Mouse (Mus musculus) kidney, adult 2 months (tissue): ENCODE measurements around the gene Actn2. TPM values are rescaled to one million over a fixed set of nuclear protein-coding genes. Genes with fewer than 3 reads are reported as not detected.

Source experiments
- DNase-seq: peaks from one replicate; pipeline ENCODE4 v3.0.0; 2021
- H3K27ac ChIP-seq: fragments of 200-500 bp; 2 replicates; pipeline ENCODE4 v1.5.1; 2012; ENCODE audit warnings: low read depth, low read length, control low read depth, inconsistent platforms; ENCODE audit not compliant: insufficient read depth
- H3K27me3 ChIP-seq: fragments of 200-500 bp; replicated peaks from 2 replicates; pipeline ENCODE4 v1.6.1; 2012; ENCODE audit warnings: mild to moderate bottlenecking, moderate library complexity, low read length, inconsistent platforms; ENCODE audit not compliant: control insufficient read depth, insufficient read depth
- H3K36me3 ChIP-seq: fragments of 200-500 bp; 2 replicates; pipeline ENCODE4 v1.6.1; 2012; ENCODE audit warnings: mild to moderate bottlenecking, moderate library complexity, low read length, inconsistent platforms; ENCODE audit not compliant: control insufficient read depth, insufficient read depth
- H3K4me1 ChIP-seq: fragments of 200-500 bp; 2 replicates; pipeline ENCODE4 v1.6.1; 2011; ENCODE audit warnings: low read length; ENCODE audit not compliant: control insufficient read depth, insufficient read depth
- H3K4me3 ChIP-seq: fragments of 200-500 bp; 2 replicates; pipeline ENCODE4 v1.5.1; 2011; ENCODE audit warnings: mild to moderate bottlenecking, low read depth, low read length, control low read depth; ENCODE audit not compliant: insufficient read depth
- CTCF ChIP-seq: fragments of 200-500 bp; conservative IDR thresholded peaks from 2 replicates; pipeline ENCODE4 v1.5.1; 2011; ENCODE audit warnings: low read depth, mild to moderate bottlenecking, control low read depth, low read length, moderate library complexity, mixed read lengths; ENCODE audit not compliant: insufficient read depth, insufficient read length
- POLR2A ChIP-seq: fragments of 200-500 bp; IDR thresholded peaks from one replicate; pipeline ENCODE4 v1.6.1; 2011; ENCODE audit warnings: low read depth, low read length, control low read depth
- WGBS: fragments of 180-500 bp; shearing (Covaris S2); methylation state at CpG from one replicate; pipeline ENCODE4 v1.1.7; 2018; 5-methylcytosine and 5-hydroxymethylcytosine counted together
- polyA plus RNA-seq: library from polyadenylated mRNA; depleted of rRNA; stranded (reverse); fragments of >200 nt; gene quantifications from 2 replicates; pipeline ENCODE4 v1.2.3, GENCODE M21; 2012

Actn2 gene
- polyA plus RNA-seq, 1 experiment, result 25.0 TPM

DNA sequence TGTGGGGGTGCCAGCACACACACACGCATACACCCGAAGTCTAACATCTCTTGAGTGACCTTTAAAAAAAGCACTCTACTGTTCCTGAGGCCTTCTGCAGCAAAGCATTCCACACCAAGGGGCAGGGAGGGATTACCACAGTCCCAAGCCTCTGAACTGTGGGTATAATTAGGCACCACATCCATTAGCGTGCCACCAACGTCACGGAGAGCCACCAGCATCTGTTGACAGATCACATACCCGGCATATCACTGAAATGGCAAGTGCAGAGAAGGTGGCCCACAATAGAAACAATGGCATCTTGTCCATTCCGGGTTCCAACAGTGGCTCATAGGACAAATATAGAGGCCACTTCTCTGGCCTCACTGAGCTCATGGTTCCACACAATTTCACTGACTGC is 2.8 kb downstream of the Actn2 start:
- Histone ChIP-seq H3K4me1 (no peaks in the 10 kb centered on the region), H3K27me3 (no peaks in the 10 kb centered on the region; the same call in 1 of the 2 replicates), H3K27ac (no peak overlapping the region), H3K36me3 (no peaks in the 10 kb centered on the region), H3K4me3 (no peak overlapping the region)
- TF ChIP-seq POLR2A (no peak), CTCF (no peak)
- DNase-seq, result no peak
- WGBS, result 89% methylated on average over 7 of the region's 7 CpGs

DNA sequence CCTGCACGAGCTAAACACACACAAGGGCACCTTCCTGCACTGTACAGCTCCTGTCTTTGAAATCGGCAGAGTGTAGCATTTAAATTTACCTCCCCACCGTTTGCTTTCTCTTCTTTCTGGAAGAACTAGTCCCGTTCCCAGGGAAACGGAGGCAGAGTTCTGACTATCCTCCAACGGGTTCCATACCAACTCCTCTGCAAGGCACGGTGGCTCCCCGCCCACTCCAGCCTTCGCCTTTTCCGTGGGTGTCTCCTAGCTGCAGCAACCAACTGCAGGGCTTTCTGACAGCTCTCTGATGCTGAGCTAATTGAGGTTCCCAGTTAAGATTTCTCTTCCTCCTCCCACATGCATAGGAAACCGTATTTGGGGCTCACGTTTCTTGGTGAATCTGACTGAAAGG is 6.5 kb downstream of the Actn2 start:
- Histone ChIP-seq H3K4me3 (no peak overlapping the region), H3K27ac (no peak overlapping the region), H3K27me3 (no peaks in the 10 kb centered on the region), H3K36me3 (no peaks in the 10 kb centered on the region), H3K4me1 (no peaks in the 10 kb centered on the region)
- WGBS, result 31% methylated on average over 12 of the region's 12 CpGs
- no peak for TF ChIP-seq POLR2A
- no peak for TF ChIP-seq CTCF
- no peak for DNase-seq

DNA sequence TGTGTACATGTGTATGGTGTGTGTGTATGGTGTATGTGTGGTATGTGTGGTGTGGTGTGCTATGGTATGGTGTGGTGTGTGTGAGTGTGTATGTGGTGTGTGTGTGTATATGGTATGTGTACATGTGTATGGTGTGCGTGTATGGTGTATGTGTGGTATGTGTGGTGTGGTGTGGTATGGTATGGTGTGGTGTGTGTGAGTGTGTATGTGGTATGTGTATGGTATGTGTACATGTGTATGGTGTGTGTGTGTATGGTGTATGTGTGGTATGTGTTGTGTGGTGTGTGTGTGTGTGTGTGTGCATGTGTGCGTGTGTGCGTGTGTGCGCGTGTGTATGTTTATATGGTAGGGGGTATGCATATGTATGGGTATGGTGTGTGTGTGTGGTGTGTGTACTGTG is 9.0 kb downstream of the Actn2 start:
- 100% methylated on average over 5 of the region's 5 CpGs for WGBS
- TF ChIP-seq POLR2A, result no peak
- no peak for TF ChIP-seq CTCF
- no peaks in the 10 kb centered on the region for H3K27me3 ChIP-seq
- no peaks in the 10 kb centered on the region for H3K4me1 ChIP-seq
- no peak overlapping the region for H3K27ac ChIP-seq
- H3K4me3 ChIP-seq, result no peak overlapping the region
- H3K36me3 ChIP-seq, result no peaks in the 10 kb centered on the region
- no peak for DNase-seq

DNA sequence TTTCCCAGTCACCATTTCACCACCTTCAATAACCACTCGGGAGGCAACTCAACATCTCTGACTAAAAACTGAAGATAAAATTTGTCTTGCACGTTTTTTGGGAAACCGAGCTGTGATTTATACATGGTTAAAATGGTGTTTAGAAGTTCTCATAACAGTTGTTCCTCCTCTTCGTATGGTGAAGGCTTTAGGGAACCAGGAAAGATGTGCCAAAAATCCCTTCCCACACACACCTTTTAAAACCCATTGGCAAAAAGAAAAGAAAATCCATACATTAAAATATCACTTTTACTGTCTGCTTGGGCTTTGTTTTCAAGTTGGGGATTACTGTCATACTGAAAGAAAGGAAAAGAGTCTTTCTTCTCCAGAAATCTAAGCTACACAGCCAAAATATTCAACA is 12.2 kb downstream of the Actn2 start:
- DNase-seq, result no peak
- Histone ChIP-seq H3K36me3 (no peaks in the 10 kb centered on the region), H3K27me3 (no peaks in the 10 kb centered on the region), H3K4me3 (no peak overlapping the region), H3K4me1 (no peaks in the 10 kb centered on the region), H3K27ac (no peak overlapping the region)
- TF ChIP-seq POLR2A, result no peak
- TF ChIP-seq CTCF, result no peak
- 81% methylated on average over 4 of the region's 4 CpGs for WGBS

DNA sequence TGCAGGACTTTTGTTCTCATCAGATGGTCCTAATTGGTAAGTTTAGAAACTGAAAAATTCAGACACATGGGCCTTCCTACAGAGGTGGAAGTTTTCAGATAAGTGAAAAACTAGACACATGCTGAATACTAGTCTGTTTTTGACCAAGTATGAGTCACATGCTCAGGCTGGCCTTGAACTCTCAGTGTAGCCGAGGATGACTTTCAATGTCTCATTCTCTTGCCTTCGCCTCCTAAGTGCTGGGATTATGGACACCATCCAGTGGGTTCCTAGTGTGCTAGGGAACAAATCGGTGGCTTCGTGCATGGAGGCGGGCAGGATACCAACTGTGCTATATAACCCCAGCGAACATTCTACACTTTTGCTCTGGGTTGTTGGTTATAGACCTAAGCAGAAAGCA is 13.0 kb downstream of the Actn2 start:
- Histone ChIP-seq H3K4me1 (no peaks in the 10 kb centered on the region), H3K27ac (no peak overlapping the region), H3K36me3 (no peaks in the 10 kb centered on the region), H3K27me3 (no peaks in the 10 kb centered on the region), H3K4me3 (no peak overlapping the region)
- TF ChIP-seq POLR2A (no peak), CTCF (no peak)
- WGBS, result 91% methylated on average over 6 of the region's 6 CpGs
- no peak for DNase-seq

DNA sequence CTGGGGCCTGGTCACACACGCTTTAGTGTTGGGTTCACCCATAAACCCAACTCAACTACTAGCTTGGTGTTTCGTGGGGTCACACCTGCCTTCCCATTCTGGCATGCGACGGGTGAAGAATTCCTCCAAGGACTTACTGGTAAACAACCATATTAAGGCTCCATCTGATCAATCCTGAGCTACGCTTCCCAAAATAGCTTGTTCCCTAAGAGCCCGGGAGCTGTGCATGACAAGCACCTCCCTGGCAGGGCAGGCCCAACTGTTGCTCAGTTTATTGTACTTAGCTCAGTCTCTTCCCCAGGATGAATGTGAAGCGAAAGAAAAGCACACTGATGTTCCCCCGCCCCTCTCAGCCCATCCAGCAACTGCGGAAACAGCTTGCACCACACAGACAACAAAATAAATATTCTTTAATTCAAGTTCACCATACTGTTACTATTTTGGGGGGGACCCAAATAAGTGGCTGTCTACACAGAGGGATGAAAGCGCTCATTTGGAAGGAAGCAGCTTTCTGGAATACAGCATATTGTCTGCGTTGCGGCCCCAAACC is 17.4 kb downstream of the Actn2 start:
- no peak overlapping the region for H3K4me3 ChIP-seq
- H3K4me1 ChIP-seq, result no peaks in the 10 kb centered on the region
- no peaks in the 10 kb centered on the region for H3K27me3 ChIP-seq
- no peaks in the 10 kb centered on the region for H3K36me3 ChIP-seq
- H3K27ac ChIP-seq, result no peak overlapping the region
- no peak for DNase-seq
- TF ChIP-seq POLR2A, result no peak
- no peak for TF ChIP-seq CTCF
- 85% methylated on average over 12 of the region's 12 CpGs for WGBS

DNA sequence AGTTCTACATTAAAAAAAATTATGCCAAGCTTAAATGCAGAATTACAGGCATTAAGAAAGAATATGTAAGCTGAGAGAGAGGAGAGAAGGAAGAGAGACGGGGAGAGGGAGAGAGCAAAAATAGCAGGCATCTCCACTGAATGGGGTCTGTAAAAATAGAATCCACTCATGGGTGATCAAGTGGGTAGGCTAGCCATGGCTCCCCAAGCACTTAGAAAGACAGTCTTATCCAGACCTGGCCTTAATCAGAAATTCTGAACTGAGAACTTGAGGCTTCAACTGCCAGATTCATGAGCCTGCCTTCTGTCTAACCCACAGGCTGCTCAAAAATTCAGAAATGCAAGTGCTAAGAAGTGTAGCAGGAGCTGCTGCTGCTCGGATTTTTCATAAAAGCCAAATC is 20.4 kb downstream of the Actn2 start:
- Histone ChIP-seq H3K36me3 (no peaks in the 10 kb centered on the region), H3K4me3 (no peak overlapping the region), H3K27me3 (no peaks in the 10 kb centered on the region), H3K4me1 (no peaks in the 10 kb centered on the region), H3K27ac (no peak overlapping the region)
- TF ChIP-seq CTCF (no peak), POLR2A (no peak)
- no peak for DNase-seq
- 73% methylated on average over 2 of the region's 2 CpGs for WGBS

DNA sequence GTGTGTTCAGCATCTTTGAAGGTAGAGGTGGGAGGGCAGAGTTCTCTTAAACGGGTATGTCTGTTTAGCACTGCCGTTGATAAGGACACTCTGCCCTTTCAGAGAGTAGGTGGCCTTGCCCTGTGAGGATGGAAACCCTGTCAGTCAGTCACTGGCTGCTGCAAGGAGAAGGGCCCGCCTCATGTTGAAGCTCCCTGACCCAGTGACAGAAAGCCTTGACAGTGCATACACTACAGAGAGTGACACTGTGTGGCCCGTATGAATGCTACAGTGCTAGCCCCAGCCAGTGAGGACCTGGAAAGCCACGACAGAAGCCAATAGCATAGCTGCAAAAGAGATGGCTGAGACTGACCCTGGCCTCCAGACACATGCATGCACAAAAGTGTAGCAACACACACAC is 22.5 kb downstream of the Actn2 start:
- H3K36me3 ChIP-seq, result no peaks in the 10 kb centered on the region
- WGBS, result 82% methylated on average over 5 of the region's 5 CpGs
- no peaks in the 10 kb centered on the region for H3K27me3 ChIP-seq
- H3K4me3 ChIP-seq, result no peak overlapping the region
- DNase-seq, result no peak
- H3K4me1 ChIP-seq, result no peaks in the 10 kb centered on the region
- TF ChIP-seq POLR2A (no peak), CTCF (no peak)
- no peak overlapping the region for H3K27ac ChIP-seq
